ENCODE assay signal across 22 mouse cellular contexts in the genomic region with DNA sequence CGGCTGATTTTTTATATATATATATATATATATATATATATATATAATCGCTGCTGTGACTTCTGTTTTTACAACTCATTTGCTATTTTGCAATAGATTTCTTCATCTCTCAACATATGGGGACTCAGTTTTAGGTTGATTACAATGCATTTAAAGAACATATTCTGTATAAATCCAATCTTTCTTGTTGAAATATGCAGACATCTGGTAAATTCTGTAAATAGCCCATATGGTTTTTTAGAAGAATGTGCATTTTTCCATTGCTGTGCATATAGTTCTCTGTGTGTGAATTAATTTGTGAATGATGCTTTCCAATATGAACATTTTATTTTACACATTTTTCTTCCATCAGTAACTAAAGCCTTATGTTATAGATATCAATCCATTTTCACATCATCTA.
"Had no signal": no experiment of that assay in that cellular context is flagged by ENCODE, and none has a peak within 500 bp of the region (broad histone marks: within the 10 kb centered on the region; RNA-seq: fewer than 3 reads in every experiment).

No protein-coding gene starts in this region.

- H3K27ac ChIP-seq: layer of hippocampus, adult 2 months; limb, embryonic 12.5 days; limb, embryonic 15.5 days; liver, embryonic 14.5 days; macrophage; midbrain, embryonic 12.5 days; midbrain, embryonic 15.5 days; neural tube, embryonic 12.5 days; neural tube, embryonic 15.5 days; stomach, postnatal 0 days had no signal

- H3K36me3 ChIP-seq: limb, embryonic 12.5 days; limb, embryonic 15.5 days; midbrain, embryonic 12.5 days; midbrain, embryonic 15.5 days; neural tube, embryonic 12.5 days; neural tube, embryonic 15.5 days had no signal

- H3K27me3 ChIP-seq: limb, embryonic 12.5 days; limb, embryonic 15.5 days; midbrain, embryonic 12.5 days; midbrain, embryonic 15.5 days; neural tube, embryonic 12.5 days; neural tube, embryonic 15.5 days had no signal

- H3K4me3 ChIP-seq: layer of hippocampus, adult 2 months; limb, embryonic 12.5 days; limb, embryonic 15.5 days; midbrain, embryonic 12.5 days; midbrain, embryonic 15.5 days; neural tube, embryonic 12.5 days; neural tube, embryonic 15.5 days had no signal

- ATAC-seq: liver, postnatal 0 days; lung, postnatal 0 days; midbrain, embryonic 15.5 days had no signal

- H3K9ac ChIP-seq: limb, embryonic 12.5 days; limb, embryonic 15.5 days; liver, embryonic 14.5 days; liver, postnatal 0 days; lung, embryonic 14.5 days; midbrain, embryonic 12.5 days; midbrain, embryonic 15.5 days; neural tube, embryonic 12.5 days; neural tube, embryonic 15.5 days had no signal

- H3K4me1 ChIP-seq: limb, embryonic 12.5 days; limb, embryonic 15.5 days; midbrain, embryonic 12.5 days; midbrain, embryonic 15.5 days; neural tube, embryonic 12.5 days; neural tube, embryonic 15.5 days had no signal

- H3K4me2 ChIP-seq: limb, embryonic 12.5 days; limb, embryonic 15.5 days; liver, embryonic 11.5 days; lung, embryonic 14.5 days; midbrain, embryonic 12.5 days; midbrain, embryonic 15.5 days; neural tube, embryonic 12.5 days; neural tube, embryonic 15.5 days had no signal

- H3K9me3 ChIP-seq: limb, embryonic 12.5 days; limb, embryonic 15.5 days; midbrain, embryonic 12.5 days; midbrain, embryonic 15.5 days; neural tube, embryonic 12.5 days; neural tube, embryonic 15.5 days had no signal

- DNase-seq: kidney, adult 9 months; kidney, postnatal 14 days; layer of hippocampus, adult 9-11 months; left cerebral cortex, postnatal 4 days; liver, postnatal 0 days; lung, embryonic 14.5 days; right cerebral cortex, adult 18-20 months; right cerebral cortex, postnatal 14 days; right cerebral cortex, postnatal 4 days; thymus, postnatal 25 days had no signal
